Comparison of ENCODE assay signal across 8 mouse cellular contexts in genomic region chr7:66840008-66840719, GRCm38 (mm10). TPM values are rescaled to one million over a fixed set of nuclear protein-coding genes. Genes with fewer than 3 reads are reported as not detected.
DNase-seq lines count a peak whose midpoint lies in the region; ATAC-seq and TF ChIP-seq lines count a peak whose summit lies in the region.

No protein-coding gene starts in this region.

- peak overlapping the region; percentile 59 for H3K4me3 ChIP-seq in heart, postnatal 0 days (ENCODE audit: low read depth, low read length)
- peak overlapping the region; percentile 60 for H3K4me3 ChIP-seq in lung, postnatal 0 days (ENCODE audit: low read depth, low read length)

- H3K27ac ChIP-seq in heart, postnatal 0 days (ENCODE audit: low read depth) = no peak overlapping the region
- H3K27ac ChIP-seq in lung, postnatal 0 days (ENCODE audit: low read length) = peak overlapping the region; percentile 76

- peaks cover 5% of the 10 kb centered on the region for H3K27me3 ChIP-seq in heart, postnatal 0 days (ENCODE audit: control insufficient read depth, insufficient read depth, low read length)
- H3K27me3 ChIP-seq in lung, postnatal 0 days (replicated peaks; ENCODE audit: insufficient read depth, low read length) = no peaks in the 10 kb centered on the region

- peak overlapping the region; percentile 54 for H3K9ac ChIP-seq in heart, postnatal 0 days (replicated peaks; ENCODE audit: low read depth, low read length)
- peak overlapping the region; percentile 44 for H3K9ac ChIP-seq in lung, postnatal 0 days (replicated peaks; ENCODE audit: low read depth)

- peak; percentile 35 for TF ChIP-seq CTCF in heart, postnatal 0 days (IDR thresholded peaks at IDR 0.05; ENCODE audit: low read depth)
- TF ChIP-seq CTCF in lung, postnatal 0 days (IDR thresholded peaks at IDR 0.05) = peak; percentile 60

- H3K4me2 ChIP-seq in heart, postnatal 0 days (ENCODE audit: low read depth, low read length) = peak overlapping the region; percentile 99
- peak overlapping the region; percentile 99 for H3K4me2 ChIP-seq in lung, postnatal 0 days (replicated peaks; ENCODE audit: low read depth, low read length)

- H3K4me1 ChIP-seq in heart, postnatal 0 days (ENCODE audit: control insufficient read depth, insufficient read depth) = peaks cover 6% of the 10 kb centered on the region
- peaks cover 18% of the 10 kb centered on the region; the same call in 1 of the 2 replicates for H3K4me1 ChIP-seq in lung, postnatal 0 days (ENCODE audit: insufficient read depth, low read depth, low read length)

- TF ChIP-seq EP300 in heart, postnatal 0 days (IDR thresholded peaks at IDR 0.05; ENCODE audit: low read depth) = no peak
- no peak for TF ChIP-seq EP300 in lung, postnatal 0 days (IDR thresholded peaks at IDR 0.05)

- whole genome bisulfite sequencing in heart, postnatal 0 days = under 1% methylated on average over 75 of the region's 76 CpGs
- under 1% methylated on average over 27 of the region's 76 CpGs for WGBS in lung, postnatal 0 days

- DNase-seq in 3134 (ENCODE audit: extremely low read depth, insufficient read length, low spot score) = peak; percentile 5
- DNase-seq in MN1 (ENCODE audit: low spot score) = peak; percentile 57
- peak; percentile 70 for DNase-seq in embryo, embryonic 11 days
- DNase-seq in heart, postnatal 0 days (ENCODE audit: low spot score) = no peak
- DNase-seq in kidney, postnatal 36 days = peak; percentile 27 to 54
- DNase-seq in lung, postnatal 0 days (ENCODE audit: low spot score) = peak; percentile 56
- DNase-seq in retina, postnatal 1 day = peak; percentile 70
- DNase-seq in urinary bladder, adult 2 months (ENCODE audit: low spot score) = peak; percentile 47

- H3K9me3 ChIP-seq in heart, postnatal 0 days (replicated peaks; ENCODE audit: control insufficient read depth, low read length) = no peaks in the 10 kb centered on the region
- H3K9me3 ChIP-seq in lung, postnatal 0 days (ENCODE audit: low read length) = no peaks in the 10 kb centered on the region

- H3K36me3 ChIP-seq in heart, postnatal 0 days (replicated peaks; ENCODE audit: control insufficient read depth, insufficient read depth, low read length) = no peaks in the 10 kb centered on the region
- H3K36me3 ChIP-seq in lung, postnatal 0 days (ENCODE audit: insufficient read depth, low read length) = no peaks in the 10 kb centered on the region

- ATAC-seq in heart, postnatal 0 days (ENCODE audit: insufficient read depth, low read depth) = peak; percentile 24
- ATAC-seq in lung, postnatal 0 days = peak; percentile 23

RNA-seq across cellular contexts. Expression of gene Adamts17, which starts 0.6 kb away (rescaled TPM):
- total RNA-seq in heart, postnatal 0 days (2014; rRNA removed; ENCODE audit: low replicate concordance) = 6.5 and 9.0 TPM in 2 replicates
- polyA plus RNA-seq in heart, postnatal 0 days (2015; fragmentation: Nextera tagmentation; extraction: Ambion mirVana) = 1.9 and 2.9 TPM in 2 replicates
- polyA plus RNA-seq in lung, postnatal 0 days (2015; fragmentation: Nextera tagmentation; extraction: Ambion mirVana) = 14.1 and 14.5 TPM in 2 replicates
- 2.1 and 3.7 TPM in 2 replicates for polyA plus RNA-seq in urinary bladder, adult 2 months (2012; rRNA removed)
